Mouse (Mus musculus) cerebellum, adult 11-12 months (tissue): ENCODE measurements around the gene Rangrf.
"Not testable (repeated sequence)": the region's sequence is repeated elsewhere in the genome, so short reads cannot be mapped to it uniquely, and the experiment has no call there.

ENCODE experiments used
- DNase-seq: peaks from one replicate; pipeline ENCODE4 v3.0.0; 2022

Gene Rangrf

GRCm38 (mm10) chr11:68942731-68943130 is 32.3 kb downstream of the Rangrf start:
- DNase-seq = no peak

DNA sequence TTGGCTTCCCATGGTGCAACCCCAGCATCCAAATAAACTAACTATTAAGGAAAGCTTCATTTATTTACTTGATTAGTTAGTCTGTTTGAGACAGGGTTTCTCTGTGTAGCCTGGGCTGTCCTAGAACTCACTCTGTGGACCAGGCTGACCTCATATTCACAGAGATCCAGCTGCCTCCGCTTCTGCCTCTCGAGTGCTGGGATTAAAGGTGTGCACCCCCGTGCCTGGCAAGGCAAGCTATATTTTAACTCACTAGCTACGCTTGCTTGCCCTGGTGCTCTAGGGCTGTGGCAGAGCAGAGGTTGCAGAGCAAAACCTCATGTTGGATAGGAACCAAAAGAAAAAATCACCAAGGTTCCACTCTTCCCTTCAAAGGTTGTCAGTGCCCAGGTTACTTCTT is 34.5 kb downstream of the Rangrf start:
- peak; percentile 33 for DNase-seq

- peak; percentile 93 for DNase-seq
These were observed 35.3 kb downstream of the Rangrf start for GRCm38 (mm10) chr11:68939451-68940304.

DNA sequence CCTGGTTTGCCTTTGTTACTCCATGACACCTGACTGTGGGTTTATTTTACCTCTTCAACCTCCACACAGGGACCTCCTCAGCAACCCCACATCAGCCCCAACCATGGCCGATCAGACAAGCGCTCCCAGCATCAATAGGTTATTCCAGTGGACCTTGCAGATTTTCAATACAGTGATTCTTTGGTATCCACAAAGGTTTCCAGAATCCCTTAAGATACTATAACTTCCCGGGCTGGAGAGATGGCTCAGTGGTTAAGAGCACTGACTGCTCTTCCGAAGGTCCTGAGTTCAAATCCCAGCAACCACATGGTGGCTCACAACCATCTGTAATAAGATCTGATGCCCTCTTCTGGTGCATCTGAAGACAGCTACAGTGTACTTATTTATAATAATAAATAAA is 38.0 kb downstream of the Rangrf start:
- DNase-seq = not testable (repeated sequence)

DNA sequence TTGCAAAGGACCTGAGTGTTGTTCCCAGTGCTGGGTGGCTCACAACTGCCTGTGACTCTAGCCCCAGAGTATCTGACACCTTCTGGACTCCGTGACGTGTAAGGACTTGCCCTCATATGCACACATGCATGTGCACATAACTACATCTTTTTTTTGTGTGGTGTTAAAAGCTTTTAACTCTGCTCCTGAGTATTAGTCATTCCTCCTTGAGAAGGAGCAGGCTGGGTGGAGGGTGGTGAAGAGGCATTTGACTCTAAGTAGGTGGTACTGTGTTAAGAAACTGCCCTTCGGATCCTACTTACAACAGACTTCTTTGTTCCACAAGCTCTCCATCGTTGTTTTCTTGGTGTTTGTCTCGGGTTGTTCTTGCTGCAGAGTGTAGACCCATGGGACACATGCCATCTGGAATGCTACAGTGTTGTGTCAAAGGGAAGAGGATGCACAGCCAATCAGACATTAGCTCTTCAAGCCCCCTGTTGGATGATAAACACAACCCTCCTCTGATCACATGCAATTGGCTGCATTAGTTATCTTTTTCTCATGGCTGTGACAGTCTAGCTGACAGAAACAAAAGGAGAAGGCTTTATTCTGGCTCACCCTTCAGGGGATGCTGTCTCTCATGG is 41.0 kb downstream of the Rangrf start:
- no peak for DNase-seq

DNA sequence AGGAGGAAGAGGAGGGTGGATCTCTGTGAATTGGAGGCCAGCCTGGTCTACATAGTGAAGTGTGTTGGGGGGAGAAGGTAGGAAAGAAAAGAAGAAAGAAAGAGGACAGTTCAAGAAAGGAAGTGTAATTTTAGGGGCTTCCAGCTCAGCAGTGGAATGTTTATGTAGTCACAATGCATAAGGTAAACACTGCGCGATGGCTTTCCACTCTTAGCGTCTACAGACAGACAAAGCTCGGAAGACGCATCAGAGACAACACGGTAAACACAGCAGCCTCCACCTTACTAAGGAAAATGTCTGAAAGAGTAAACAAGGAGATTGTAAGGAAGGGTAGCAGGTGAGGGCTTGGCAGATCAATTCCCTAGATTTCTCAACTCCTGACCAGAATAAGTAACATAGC is 45.0 kb downstream of the Rangrf start:
- no peak for DNase-seq

DNA sequence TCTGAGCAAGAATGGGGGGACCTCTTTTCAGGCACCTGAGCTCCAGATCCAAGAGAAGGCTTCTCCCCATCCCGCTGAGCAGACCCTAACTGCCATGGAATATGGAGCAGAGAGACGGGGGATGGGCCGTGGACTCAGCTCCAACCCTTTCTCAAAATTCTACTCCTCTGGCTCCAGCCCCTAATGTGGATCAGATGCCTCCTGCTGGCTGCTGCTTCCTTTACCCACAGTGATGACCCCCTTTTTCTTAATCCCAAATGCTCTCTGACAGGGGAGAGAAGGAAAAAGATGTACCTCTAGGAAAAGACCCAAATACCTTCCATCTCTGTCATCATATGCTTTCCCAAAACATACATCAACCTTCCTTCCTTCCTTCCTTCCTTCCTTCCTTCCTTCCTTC is 48.0 kb downstream of the Rangrf start, which contains the start of gene Odf4:
Gene Odf4 (minus strand): TSS at position 101 of the 400 bp plus-strand sequence.
- DNase-seq = no peak

GRCm38 (mm10) chr11:68924749-68925148 is 50.2 kb downstream of the Rangrf start:
- DNase-seq = no peak

GRCm38 (mm10) chr11:68923191-68923590 is 51.8 kb downstream of the Rangrf start:
- DNase-seq = no peak
